Comparison of ENCODE assay signal across 11 mouse cellular contexts in genomic region chr14:74359663-74360552, GRCm38 (mm10).
DNase-seq lines count a peak whose midpoint lies in the region; ATAC-seq and TF ChIP-seq lines count a peak whose summit lies in the region.
"Had no signal": no experiment of that assay in that cellular context is flagged by ENCODE, and none has a peak within 500 bp of the region (broad histone marks: within the 10 kb centered on the region; RNA-seq: fewer than 3 reads in every experiment).

No protein-coding gene starts in this region.

- no peak overlapping the region for H3K4me3 ChIP-seq in kidney, embryonic 15.5 days (replicated peaks)
- H3K4me3 ChIP-seq in ES-E14 (ENCODE audit: insufficient read depth in 1 of 2, low read depth in 1 of 2, low read length in 2 of 2, poor library complexity in 1 of 2, severe bottlenecking in 1 of 2): no peak overlapping the region
- peak overlapping the region; percentile 3; the same call in 1 of the 2 replicates for H3K4me3 ChIP-seq in forebrain, embryonic 11.5 days (ENCODE audit: low read depth, low read length)
- H3K4me3 ChIP-seq: myocyte had no signal

- intact Hi-C loops in left cerebral cortex, postnatal 36 days (cut with DNase I): no loop called here

- 0 out of 2 replicates have a peak overlapping the region, but pooled peaks have one; percentile 18 for H3K27ac ChIP-seq in kidney, embryonic 15.5 days
- H3K27ac ChIP-seq in ES-E14 (ENCODE audit: insufficient read depth, low read depth, low read length, poor library complexity, severe bottlenecking): no peak overlapping the region
- no peak overlapping the region for H3K27ac ChIP-seq in forebrain, embryonic 11.5 days (ENCODE audit: low read depth, low read length)

- peak; percentile 90 for ATAC-seq in kidney, embryonic 15.5 days (replicated peaks; ENCODE audit: low FRiP score)
- ATAC-seq in forebrain, embryonic 11.5 days (replicated peaks; ENCODE audit: low FRiP score): peak; percentile 89

- in situ Hi-C loops in ES-E14 (cut with MboI; ENCODE audit: low sequenced_read_pairs in 2 of 2, unreplicated experiment in 2 of 2): no loop called here

- peak overlapping the region; percentile 36 for H3K4me2 ChIP-seq in kidney, embryonic 15.5 days
- peak overlapping the region; percentile 31; the same call in 1 of the 2 replicates for H3K4me2 ChIP-seq in forebrain, embryonic 11.5 days (ENCODE audit: low read depth, low read length, severe bottlenecking)
- H3K4me2 ChIP-seq: liver, embryonic 11.5 days had no signal

- no peaks in the 10 kb centered on the region for H3K36me3 ChIP-seq in kidney, embryonic 15.5 days
- no peaks in the 10 kb centered on the region for H3K36me3 ChIP-seq in ES-E14 (ENCODE audit: control insufficient read depth, insufficient read depth, low read length, poor library complexity, severe bottlenecking)
- no peaks in the 10 kb centered on the region for H3K36me3 ChIP-seq in forebrain, embryonic 11.5 days (ENCODE audit: control insufficient read depth, insufficient read depth, low read length)

- H3K27me3 ChIP-seq in kidney, embryonic 15.5 days: no peaks in the 10 kb centered on the region
- H3K27me3 ChIP-seq in forebrain, embryonic 11.5 days (ENCODE audit: control insufficient read depth, insufficient read depth, low read length): no peaks in the 10 kb centered on the region

- WGBS in kidney, embryonic 15.5 days: 28% methylated on average over 12 of the region's 12 CpGs
- 24% methylated on average over 12 of the region's 12 CpGs for WGBS in forebrain, embryonic 11.5 days

- no peaks in the 10 kb centered on the region for H3K9me3 ChIP-seq in kidney, embryonic 15.5 days (replicated peaks)
- H3K9me3 ChIP-seq in ES-E14 (ENCODE audit: control insufficient read depth, insufficient read depth, low read depth, low read length): no peaks in the 10 kb centered on the region
- no peaks in the 10 kb centered on the region for H3K9me3 ChIP-seq in forebrain, embryonic 11.5 days (ENCODE audit: control insufficient read depth, low read length)

- H3K4me1 ChIP-seq in kidney, embryonic 15.5 days: peaks cover 7% of the 10 kb centered on the region; the same call in 1 of the 2 replicates
- H3K4me1 ChIP-seq in ES-E14 (ENCODE audit: control insufficient read depth in 2 of 2, insufficient read depth in 2 of 2, low read length in 2 of 2, poor library complexity in 1 of 2): no peaks in the 10 kb centered on the region
- no peaks in the 10 kb centered on the region for H3K4me1 ChIP-seq in forebrain, embryonic 11.5 days (replicated peaks; ENCODE audit: control insufficient read depth, insufficient read depth, low read length)

- DNase-seq in kidney, postnatal 25 days: no peak
- DNase-seq in ES-E14 (ENCODE audit: low read depth, low spot score): peak; percentile 7
- DNase-seq in forebrain, embryonic 11.5 days (ENCODE audit: low spot score): peak; percentile 56
- peak; percentile 11 to 35 for DNase-seq in kidney, postnatal 4 days
- no peak for DNase-seq in lung, postnatal 4 days
- DNase-seq in left cerebral cortex, postnatal 36 days (ENCODE audit: low spot score in 2 of 2): no peak
- DNase-seq: heart, postnatal 4 days; lung, postnatal 10 days had no signal

- H3K9ac ChIP-seq in kidney, embryonic 15.5 days: no peak overlapping the region
- H3K9ac ChIP-seq in ES-E14 (ENCODE audit: insufficient read depth, low read depth, low read length, poor library complexity, severe bottlenecking): no peak overlapping the region
- H3K9ac ChIP-seq in forebrain, embryonic 11.5 days (ENCODE audit: low read length): no peak overlapping the region

TF ChIP-seq in ES-E14, 5 proteins besides CTCF, POLR2A, EP300 and RAD21:
- no peak for TF ChIP-seq MAFK (IDR thresholded peaks at IDR 0.05; ENCODE audit: insufficient read depth, low read depth, low read length)
- TF ChIP-seq ZNF384 (IDR thresholded peaks at IDR 0.05; ENCODE audit: low read depth, low read length): no peak
- no peak for TF ChIP-seq HCFC1 (IDR thresholded peaks at IDR 0.05; ENCODE audit: borderline replicate concordance, insufficient read depth, low read length)
- TF ChIP-seq ZC3H11A (IDR thresholded peaks at IDR 0.05; ENCODE audit: borderline replicate concordance, low read depth, low read length): no peak
- TF ChIP-seq CHD2 (IDR thresholded peaks at IDR 0.05; ENCODE audit: low read depth, low read length): no peak

Comparison
In these comparisons a context has a peak if more than half of its experiments do, and no peak if none do; other contexts are left out.
1. DNase-seq: peak in ES-E14 (single experiment), forebrain, embryonic 11.5 days (single experiment) and kidney, postnatal 4 days (2 of 2); none in kidney, postnatal 25 days (0 of 2), lung, postnatal 4 days (0 of 2) and left cerebral cortex, postnatal 36 days (0 of 2).